Comparison of ENCODE assay signal across 8 mouse cellular contexts in the genomic region with DNA sequence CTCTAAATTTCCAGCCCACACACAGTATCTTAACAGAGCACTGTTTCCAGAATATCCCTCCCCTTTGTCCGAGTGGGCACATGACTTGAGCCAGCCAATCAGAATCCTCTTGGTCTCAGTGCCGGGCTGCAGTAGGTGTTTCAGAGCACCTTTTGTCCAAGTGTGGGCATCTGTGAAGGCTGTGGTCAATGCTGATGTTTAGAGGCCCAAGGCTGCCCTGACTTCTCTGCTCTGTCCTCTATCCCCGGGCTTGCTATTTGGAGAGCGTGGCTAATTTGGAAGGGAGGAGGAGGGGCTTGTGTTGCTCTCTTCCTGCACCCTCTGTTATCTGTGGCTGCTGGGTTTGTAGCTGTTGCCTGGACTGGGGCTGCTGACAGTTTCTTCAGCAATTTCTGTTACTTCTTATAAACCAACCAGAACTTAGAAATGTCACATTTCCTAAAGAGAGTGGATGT. TPM values are rescaled to one million over a fixed set of nuclear protein-coding genes. Genes with fewer than 3 reads are reported as not detected.
DNase-seq lines count a peak whose midpoint lies in the region; ATAC-seq and TF ChIP-seq lines count a peak whose summit lies in the region.

No protein-coding gene starts in this region.

- H3K27me3 ChIP-seq in E14TG2a.4 (ENCODE audit: insufficient read depth, low read length) = peaks cover 14% of the 10 kb centered on the region
- peaks cover 18% of the 10 kb centered on the region for H3K27me3 ChIP-seq in kidney, embryonic 16.5 days (ENCODE audit: insufficient read depth, low read length)
- peaks cover 26% of the 10 kb centered on the region for H3K27me3 ChIP-seq in lung, embryonic 15.5 days

- 0 out of 2 replicates have a peak overlapping the region, but pooled peaks have one; percentile 46 for H3K9ac ChIP-seq in kidney, embryonic 16.5 days (replicated peaks; ENCODE audit: low read length)
- peak overlapping the region; percentile 32; the same call in 1 of the 2 replicates for H3K9ac ChIP-seq in lung, embryonic 15.5 days

- H3K27ac ChIP-seq in kidney, embryonic 16.5 days (ENCODE audit: low read length) = no peak overlapping the region
- no peak overlapping the region for H3K27ac ChIP-seq in lung, embryonic 15.5 days

- H3K4me2 ChIP-seq in kidney, embryonic 16.5 days (replicated peaks; ENCODE audit: low read depth, low read length) = peak overlapping the region; percentile 58
- peak overlapping the region; percentile 59 for H3K4me2 ChIP-seq in lung, embryonic 15.5 days

- peak; percentile 76; the same call in 1 of the 2 replicates for ATAC-seq in kidney, embryonic 16.5 days (ENCODE audit: low FRiP score, low TSS enrichment)
- ATAC-seq in lung, embryonic 15.5 days (ENCODE audit: borderline replicate concordance, extremely low read depth, low FRiP score, low TSS enrichment) = peak; percentile 61; the same call in 1 of the 2 replicates

- TF ChIP-seq CTCF in E14TG2a.4 (conservative IDR thresholded peaks at IDR 0.05; ENCODE audit: low read length) = no peak

- DNase-seq in 3T3-L1 (ENCODE audit: low read depth, low spot score) = peak; percentile 76
- DNase-seq in cerebellum, postnatal 25 days = peak; percentile 61 to 70
- peak; percentile 63 for DNase-seq in heart, adult 8-10 months (ENCODE audit: low spot score)
- peak; percentile 69 for DNase-seq in retina, postnatal 1 day
- no peak for DNase-seq in gastrocnemius, adult 8-10 months (ENCODE audit: low spot score in 2 of 2)

- 4% methylated on average over 4 of the region's 4 CpGs for WGBS in kidney, embryonic 16.5 days
- WGBS in lung, embryonic 15.5 days = 0% methylated on average over 4 of the region's 4 CpGs

- H3K9me3 ChIP-seq in E14TG2a.4 (ENCODE audit: low read length) = no peaks in the 10 kb centered on the region
- no peaks in the 10 kb centered on the region for H3K9me3 ChIP-seq in kidney, embryonic 16.5 days (ENCODE audit: low read length)
- no peaks in the 10 kb centered on the region for H3K9me3 ChIP-seq in lung, embryonic 15.5 days

- H3K4me1 ChIP-seq in E14TG2a.4 (replicated peaks; ENCODE audit: low read depth, low read length) = peaks cover 76% of the 10 kb centered on the region
- peaks cover 15% of the 10 kb centered on the region for H3K4me1 ChIP-seq in kidney, embryonic 16.5 days (ENCODE audit: insufficient read depth, low read length)
- peaks cover 53% of the 10 kb centered on the region for H3K4me1 ChIP-seq in lung, embryonic 15.5 days

- no peaks in the 10 kb centered on the region for H3K36me3 ChIP-seq in E14TG2a.4 (ENCODE audit: insufficient read depth, low read length)
- H3K36me3 ChIP-seq in kidney, embryonic 16.5 days (ENCODE audit: insufficient read depth, low read length) = no peaks in the 10 kb centered on the region
- H3K36me3 ChIP-seq in lung, embryonic 15.5 days = no peaks in the 10 kb centered on the region

- H3K4me3 ChIP-seq in E14TG2a.4 (replicated peaks; ENCODE audit: low read length) = peak overlapping the region; percentile 41; the same call in 1 of the 2 replicates
- peak overlapping the region; percentile 45 for H3K4me3 ChIP-seq in kidney, embryonic 16.5 days (ENCODE audit: low read length)
- H3K4me3 ChIP-seq in lung, embryonic 15.5 days = peak overlapping the region; percentile 44

RNA-seq across cellular contexts. Expression of a gene that starts 3.1 kb away (rescaled TPM):
- 10 to 100 TPM in 3 of 4 experiments, 1 to 10 TPM in 1; 7.5 to 13.4 (median 11.4) TPM for total RNA-seq in heart, adult 8-10 months (2022)
- 0.60 and 1.4 TPM in 2 replicates for polyA plus RNA-seq in kidney, embryonic 16.5 days (2015; fragmentation: Nextera tagmentation; extraction: Ambion mirVana)
- 1.6 and 2.2 TPM in 2 replicates for polyA plus RNA-seq in lung, embryonic 15.5 days (2015; fragmentation: Nextera tagmentation; extraction: Ambion mirVana)
- total RNA-seq in gastrocnemius, adult 8-10 months (2022) = not detected

RNA-seq across cellular contexts. Expression of a gene that starts 43.7 kb away (rescaled TPM):
- 1 to 10 TPM; 1.0 to 3.1 (median 1.7) TPM for total RNA-seq in heart, adult 8-10 months (2022)
- 0.25 and 0.30 TPM in 2 replicates for polyA plus RNA-seq in kidney, embryonic 16.5 days (2015; fragmentation: Nextera tagmentation; extraction: Ambion mirVana)
- 0.10 and 0.12 TPM in 2 replicates for polyA plus RNA-seq in lung, embryonic 15.5 days (2015; fragmentation: Nextera tagmentation; extraction: Ambion mirVana)
- not detected for total RNA-seq in gastrocnemius, adult 8-10 months (2022)

Comparison
In these comparisons a context has a peak if more than half of its experiments do, and no peak if none do; other contexts are left out.
1. DNase-seq: peak in 3T3-L1 (single experiment), cerebellum, postnatal 25 days (2 of 2), heart, adult 8-10 months (single experiment) and retina, postnatal 1 day (single experiment); none in gastrocnemius, adult 8-10 months (0 of 2).
2. RNA of a gene that starts 3.1 kb away (total RNA-seq): 7.5 to 13.4 TPM in heart, adult 8-10 months; not detected in gastrocnemius, adult 8-10 months; every median in the first group is over 4 times any median in the second.
3. Peak in every context shown above with its lines, with median percentiles within 50 percentile points of each other: H3K4me3 ChIP-seq.